27 mouse cellular contexts compared by ENCODE assay signal in genomic region chr15:31468806-31469205, GRCm38 (mm10). TPM values are rescaled to one million over a fixed set of nuclear protein-coding genes. Genes with fewer than 3 reads are reported as not detected.
"Had no signal": no experiment of that assay in that cellular context is flagged by ENCODE, and none has a peak within 500 bp of the region (broad histone marks: within the 10 kb centered on the region; RNA-seq: fewer than 3 reads in every experiment).

No protein-coding gene starts in this region.

- H3K27me3 ChIP-seq: heart, embryonic 12.5 days; hindbrain, embryonic 12.5 days; intestine, embryonic 15.5 days; limb, embryonic 13.5 days; limb, embryonic 15.5 days; liver, embryonic 12.5 days had no signal

- H3K27ac ChIP-seq: heart, embryonic 10.5 days; hindbrain, embryonic 10.5 days; hindbrain, embryonic 12.5 days; hindbrain, embryonic 14.5 days; intestine, embryonic 15.5 days; layer of hippocampus, adult 2 months; left cerebral cortex, adult 2 months; limb, embryonic 13.5 days; limb, embryonic 15.5 days; liver, embryonic 12.5 days; liver, embryonic 14.5 days had no signal

- H3K9me3 ChIP-seq: heart, embryonic 10.5 days; heart, embryonic 12.5 days; hindbrain, embryonic 10.5 days; hindbrain, embryonic 12.5 days; intestine, embryonic 15.5 days; limb, embryonic 13.5 days; limb, embryonic 15.5 days; liver, embryonic 12.5 days had no signal

- H3K9ac ChIP-seq: heart, embryonic 12.5 days; hindbrain, embryonic 12.5 days; hindbrain, embryonic 14.5 days; intestine, embryonic 15.5 days; limb, embryonic 13.5 days; limb, embryonic 15.5 days; liver, embryonic 12.5 days; liver, embryonic 14.5 days had no signal

- H3K4me1 ChIP-seq: heart, embryonic 10.5 days; heart, embryonic 12.5 days; hindbrain, embryonic 10.5 days; hindbrain, embryonic 12.5 days; intestine, embryonic 15.5 days; limb, embryonic 13.5 days; limb, embryonic 15.5 days; liver, embryonic 12.5 days had no signal

- H3K4me3 ChIP-seq: heart, embryonic 10.5 days; heart, embryonic 12.5 days; hindbrain, embryonic 10.5 days; hindbrain, embryonic 12.5 days; intestine, embryonic 15.5 days; layer of hippocampus, adult 2 months; left cerebral cortex, adult 2 months; limb, embryonic 13.5 days; limb, embryonic 15.5 days; liver, embryonic 12.5 days had no signal

- H3K4me2 ChIP-seq: heart, embryonic 12.5 days; hindbrain, embryonic 12.5 days; hindbrain, embryonic 14.5 days; intestine, embryonic 15.5 days; limb, embryonic 13.5 days; limb, embryonic 15.5 days; liver, embryonic 12.5 days had no signal

- DNase-seq: gastrocnemius, postnatal 14 days; gastrocnemius, postnatal 36 days; heart, adult 18-20 months; heart, postnatal 10 days; heart, postnatal 4 days; kidney, adult 18-20 months; kidney, adult 8-10 months; kidney, postnatal 10 days; left cerebral cortex, postnatal 4 days had no signal

- ATAC-seq: hindbrain, embryonic 16.5 days; inflammation-experienced regulatory T-cells, adult 6 months; intestine, embryonic 15.5 days; intestine, postnatal 0 days; liver, embryonic 12.5 days had no signal

RNA-seq across cellular contexts. Expression of gene Ropn1l, which starts 15.3 kb away (rescaled TPM):
- total RNA-seq: gastrocnemius, adult 18-20 months; gastrocnemius, adult 8-10 months; heart, adult 18-20 months; heart, postnatal 25 days had no signal
